Mouse (Mus musculus) cerebellum, postnatal 14 days (tissue): ENCODE measurements around the gene Cort.
A peak's percentile ranks its signal among the peaks of the same experiment; 100 is the strongest.

Experiments
- DNase-seq, 2 experiments: peaks; one replicate each; pipeline ENCODE4 v3.0.0; 2021; ENCODE audit warnings: mixed read lengths in 2 of 2

Cort gene

GRCm38 (mm10) chr4:149091364-149091763, 35.2 kb downstream of the Cort start:
- DNase-seq = no peak

DNA sequence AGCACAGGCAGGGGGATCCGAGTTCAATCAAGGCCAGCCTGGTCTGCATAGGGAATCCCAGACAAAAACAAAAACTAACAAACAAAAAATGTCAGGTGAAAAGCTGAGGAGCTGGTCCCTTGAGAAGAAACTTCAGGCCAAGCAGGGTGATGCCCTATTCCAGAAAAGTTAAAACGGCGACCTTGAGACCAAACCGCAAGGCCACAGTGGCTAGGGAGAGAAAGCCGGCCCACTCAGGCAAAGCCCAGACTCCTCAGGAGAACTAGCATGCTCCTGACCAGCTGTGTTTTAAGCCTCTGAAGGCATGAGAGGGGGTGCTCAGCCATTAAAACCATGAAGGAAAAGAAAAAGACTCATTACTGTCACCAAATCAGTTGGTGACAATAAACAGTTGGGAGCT, 41.2 kb downstream of the Cort start:
- DNase-seq = no peak

DNA sequence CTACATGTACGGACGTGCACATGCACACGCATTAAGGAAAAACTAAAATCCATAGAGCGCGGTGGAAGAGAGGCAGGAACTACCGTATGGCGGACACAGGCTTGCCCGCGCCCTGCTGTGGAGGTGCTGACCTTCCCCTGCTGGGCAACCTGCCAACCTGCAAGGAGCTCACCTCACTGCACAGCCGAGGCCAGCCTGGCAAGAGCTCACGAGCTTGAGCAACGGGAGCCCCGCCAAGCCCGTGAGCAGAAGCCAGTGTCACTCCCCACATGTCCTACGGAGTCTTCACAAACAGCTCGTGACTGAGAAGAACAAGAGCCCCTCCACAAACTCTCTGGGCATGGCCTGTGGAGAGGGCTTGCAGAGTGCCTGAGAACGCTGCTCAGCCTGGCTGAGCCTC, 45.0 kb downstream of the Cort start:
- DNase-seq = peak; percentile 83 to 91

GRCm38 (mm10) chr4:149080111-149080510, 46.5 kb downstream of the Cort start:
- DNase-seq = no peak

DNA sequence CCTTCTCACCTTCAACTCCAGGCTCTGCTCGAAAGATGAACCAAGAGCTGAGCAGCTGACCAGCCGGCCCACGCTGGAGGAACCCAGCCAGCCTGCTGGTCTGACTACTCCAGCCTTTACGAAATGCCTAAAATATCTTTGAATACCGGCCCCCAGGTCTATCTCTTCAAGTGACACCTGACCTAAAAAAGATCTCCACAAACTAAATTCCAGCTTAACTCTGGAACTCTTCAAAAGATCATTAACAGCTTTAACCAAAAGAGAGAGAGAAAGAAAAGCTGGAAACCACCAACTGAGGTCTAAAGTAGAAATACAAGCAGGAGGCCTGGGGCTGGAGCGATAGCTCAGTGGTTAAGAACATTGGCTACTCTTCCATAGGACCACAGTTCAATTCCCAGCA, 46.9 kb downstream of the Cort start:
- DNase-seq = no peak

- no peak for DNase-seq
Observed at GRCm38 (mm10) chr4:149078261-149078660, 48.3 kb downstream of the Cort start.

GRCm38 (mm10) chr4:149075871-149076575, 50.5 kb downstream of the Cort start:
- peak; percentile 67 to 79 for DNase-seq

DNA sequence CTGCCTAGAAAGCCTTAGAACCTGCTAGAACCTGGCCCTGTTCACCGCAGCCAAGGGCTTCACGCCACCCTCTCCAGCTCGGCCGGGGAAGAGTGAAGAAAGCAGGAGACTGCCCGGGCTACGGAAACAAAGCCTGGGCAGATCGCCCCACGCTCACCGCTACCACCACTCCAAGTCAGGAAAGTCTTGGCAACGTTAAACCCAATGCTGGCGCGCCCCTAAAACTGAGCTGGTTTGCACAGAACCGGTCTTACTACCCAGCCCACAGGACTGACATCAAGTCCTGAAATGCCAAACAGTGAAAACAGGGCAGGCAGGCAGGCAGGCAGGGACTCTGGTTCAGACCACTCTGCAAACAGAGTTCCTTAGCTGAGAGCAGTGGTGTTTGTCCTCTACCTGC, 51.5 kb downstream of the Cort start:
- DNase-seq = no peak
